Mouse (Mus musculus) kidney, postnatal 14 days (tissue): Measurements from ENCODE around the gene Dolk.
A peak's percentile ranks its signal among the peaks of the same experiment; 100 is the strongest.

Experiments used
- DNase-seq: peaks from one replicate; pipeline ENCODE4 v3.0.0; 2022; ENCODE audit warnings: mixed read lengths

Dolk gene

DNA sequence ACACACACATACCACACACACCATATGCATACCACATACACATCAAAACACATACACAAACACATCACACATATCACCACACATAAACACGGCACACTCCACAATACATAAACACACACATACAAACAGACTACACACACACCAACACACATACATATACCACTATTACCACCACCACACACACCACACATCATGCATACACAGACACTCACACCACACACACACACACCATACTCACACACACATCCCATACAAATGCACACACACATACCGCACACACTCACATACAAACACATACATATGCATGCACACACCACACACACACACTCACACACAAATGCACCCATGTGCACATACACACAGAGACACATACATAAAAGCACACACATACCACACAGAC is 18.7 kb downstream of the Dolk start:
- DNase-seq = no peak

- DNase-seq = peak; percentile 91
Observed at GRCm38 (mm10) chr2:30266392-30266941, 19.7 kb downstream of the Dolk start.

GRCm38 (mm10) chr2:30265767-30266253 is 20.3 kb downstream of the Dolk start, which contains the start of gene Phyhd1:
TSS of gene Phyhd1 (plus strand) at chr2:30266203.
- peak; percentile 93 for DNase-seq

DNA sequence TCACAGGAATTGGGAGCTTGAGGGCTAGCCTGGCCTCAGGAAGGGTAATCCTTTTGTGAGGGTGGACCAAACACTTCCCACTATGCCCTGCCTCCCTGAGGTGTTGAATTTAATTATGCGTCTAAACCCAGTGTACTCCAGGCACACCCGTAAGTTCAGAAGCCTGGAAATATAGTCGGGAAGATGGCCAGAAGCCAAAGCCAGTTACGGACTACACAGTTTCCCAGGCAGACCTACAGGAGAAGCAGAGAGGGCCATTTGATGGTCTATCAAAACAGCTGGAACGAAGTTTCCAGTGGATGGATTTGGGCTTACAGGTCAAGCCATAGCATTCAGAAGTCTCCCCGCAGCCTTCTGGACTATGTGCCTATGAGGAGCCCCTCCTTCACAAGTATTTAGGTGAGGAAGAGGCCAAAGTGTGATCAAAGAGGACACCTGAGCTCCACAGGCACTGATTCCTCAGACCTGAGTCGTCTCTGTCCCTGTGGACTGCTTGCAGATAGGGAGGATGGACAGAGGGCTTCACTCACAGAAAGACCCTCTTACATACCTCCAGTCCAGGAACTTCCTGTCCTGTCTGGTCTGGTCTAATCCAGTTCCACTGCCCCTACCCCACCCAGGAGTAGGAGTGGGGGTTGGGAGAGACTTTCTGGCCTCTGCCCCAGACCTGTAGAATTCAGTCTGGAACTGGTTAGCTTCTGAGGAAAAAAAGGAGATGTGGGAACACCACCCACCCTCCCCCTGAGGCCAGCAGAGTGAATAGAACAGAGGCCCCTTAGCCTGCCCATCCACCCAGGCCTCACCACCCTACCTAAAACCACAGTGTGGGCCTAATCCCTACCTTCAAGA is 21.2 kb downstream of the Dolk start:
- peak; percentile 70 for DNase-seq

DNA sequence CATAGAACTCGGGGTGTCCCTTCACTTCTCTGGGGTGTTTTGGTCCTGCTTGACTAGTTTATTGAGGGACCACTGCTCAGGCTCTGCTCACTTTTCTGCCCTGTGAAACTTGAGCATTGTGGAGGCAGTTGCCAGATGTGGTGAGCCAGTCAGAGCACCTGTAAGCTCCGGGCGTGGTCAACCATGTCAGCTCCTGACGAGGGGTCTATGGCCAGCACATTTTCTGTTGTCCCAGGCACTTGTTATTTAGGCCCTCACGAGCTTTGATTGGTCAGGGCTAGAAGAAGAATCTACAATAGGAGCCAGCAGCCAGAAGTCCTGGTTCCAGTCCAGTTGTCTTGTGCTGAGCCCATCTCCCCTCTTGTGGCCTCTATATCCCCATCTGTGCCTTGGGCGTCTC is 22.3 kb downstream of the Dolk start:
- DNase-seq = no peak

- DNase-seq = peak; percentile 84
Observed at GRCm38 (mm10) chr2:30262840-30263441, 23.2 kb downstream of the Dolk start.

DNA sequence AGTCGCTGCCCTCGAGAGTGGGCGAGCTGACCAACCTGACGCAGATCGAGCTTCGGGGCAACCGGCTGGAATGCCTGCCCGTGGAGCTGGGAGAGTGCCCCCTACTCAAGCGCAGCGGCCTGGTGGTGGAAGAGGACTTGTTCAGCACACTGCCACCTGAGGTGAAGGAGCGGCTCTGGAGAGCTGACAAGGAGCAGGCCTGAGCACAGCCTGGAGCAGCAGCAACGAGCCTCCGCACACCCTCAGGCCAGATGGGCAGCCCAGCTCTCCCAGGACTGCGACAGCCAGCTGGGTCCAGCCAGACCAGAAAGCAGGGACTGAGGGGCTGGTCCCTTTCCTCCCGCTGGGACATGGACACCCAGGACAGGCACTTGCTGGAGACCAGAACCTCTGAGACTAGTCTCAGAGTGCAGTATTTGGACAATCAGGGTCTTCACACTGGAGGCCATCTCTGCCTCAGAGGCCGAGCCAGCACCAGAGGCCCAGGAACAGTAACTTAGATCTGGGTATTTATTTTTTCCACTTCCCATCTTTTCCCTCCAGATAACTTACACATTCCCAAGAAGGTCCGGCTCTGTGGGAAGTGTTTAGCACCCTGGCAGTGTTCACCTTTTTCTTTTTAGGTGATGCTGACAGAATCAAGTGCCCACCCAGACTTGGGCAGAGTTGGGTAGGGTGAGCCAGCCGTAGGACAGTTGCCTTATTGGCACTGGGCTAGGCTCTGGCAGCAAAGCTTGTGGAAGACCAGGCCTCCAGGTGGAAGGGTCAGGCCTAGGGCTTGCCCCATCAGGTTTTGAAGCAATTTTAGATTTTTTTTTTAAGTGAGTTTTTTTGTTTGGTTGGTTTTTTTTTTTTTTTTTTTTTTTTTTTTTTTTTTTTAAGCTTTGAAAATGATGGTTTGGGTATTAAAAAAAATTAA is 24.0 kb downstream of the Dolk start:
- no peak for DNase-seq

GRCm38 (mm10) chr2:30261064-30261736 is 24.9 kb downstream of the Dolk start:
- DNase-seq = no peak

DNA sequence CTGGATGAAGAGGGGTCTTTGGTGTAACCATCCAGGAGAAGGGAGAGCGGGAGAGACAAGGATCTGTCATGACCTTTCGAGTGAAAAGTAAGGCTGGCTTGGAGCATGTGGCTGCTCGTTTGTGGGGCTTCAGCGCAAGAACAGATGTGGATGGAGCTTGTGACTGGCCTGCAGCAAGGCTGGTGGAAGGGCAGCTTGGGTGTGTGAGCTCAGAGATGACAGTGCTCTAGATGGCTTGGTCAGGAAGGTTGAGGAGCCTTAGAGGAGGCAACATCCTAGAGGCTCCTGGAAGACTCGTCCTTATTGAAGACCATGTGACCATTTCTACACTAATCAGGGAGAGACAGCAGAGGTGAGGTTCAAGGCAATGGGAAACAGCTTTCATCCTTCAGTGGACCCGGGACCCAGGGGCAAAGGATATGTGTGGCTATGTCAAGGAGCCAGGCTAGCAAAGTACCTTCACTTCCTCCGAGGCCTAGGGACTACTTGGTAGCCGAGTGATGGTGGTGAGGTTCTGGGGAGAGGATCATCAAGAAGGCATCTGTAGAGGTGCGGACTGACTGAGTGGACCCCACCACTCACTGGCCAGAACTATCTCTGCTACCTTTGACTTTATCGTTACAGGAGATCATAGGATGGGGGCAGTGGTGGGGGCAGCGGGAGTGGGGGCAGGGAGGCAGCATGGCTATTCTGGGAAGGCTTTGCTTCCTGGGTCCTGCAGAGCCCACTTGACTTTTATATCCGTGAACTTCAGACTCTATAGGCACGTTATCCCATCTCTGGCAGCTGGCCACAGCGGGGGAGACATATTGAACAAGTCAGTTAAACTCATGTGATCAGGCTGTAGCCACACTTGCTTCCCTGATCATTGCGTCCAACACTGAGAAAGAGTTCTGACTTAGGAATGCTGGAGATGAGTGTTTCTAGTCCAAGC is 26.7 kb downstream of the Dolk start:
- DNase-seq = no peak

GRCm38 (mm10) chr2:30258600-30258999 is 27.5 kb downstream of the Dolk start:
- peak; percentile 71 for DNase-seq

- no peak for DNase-seq
Observed at GRCm38 (mm10) chr2:30257699-30258460, 28.3 kb downstream of the Dolk start.

DNA sequence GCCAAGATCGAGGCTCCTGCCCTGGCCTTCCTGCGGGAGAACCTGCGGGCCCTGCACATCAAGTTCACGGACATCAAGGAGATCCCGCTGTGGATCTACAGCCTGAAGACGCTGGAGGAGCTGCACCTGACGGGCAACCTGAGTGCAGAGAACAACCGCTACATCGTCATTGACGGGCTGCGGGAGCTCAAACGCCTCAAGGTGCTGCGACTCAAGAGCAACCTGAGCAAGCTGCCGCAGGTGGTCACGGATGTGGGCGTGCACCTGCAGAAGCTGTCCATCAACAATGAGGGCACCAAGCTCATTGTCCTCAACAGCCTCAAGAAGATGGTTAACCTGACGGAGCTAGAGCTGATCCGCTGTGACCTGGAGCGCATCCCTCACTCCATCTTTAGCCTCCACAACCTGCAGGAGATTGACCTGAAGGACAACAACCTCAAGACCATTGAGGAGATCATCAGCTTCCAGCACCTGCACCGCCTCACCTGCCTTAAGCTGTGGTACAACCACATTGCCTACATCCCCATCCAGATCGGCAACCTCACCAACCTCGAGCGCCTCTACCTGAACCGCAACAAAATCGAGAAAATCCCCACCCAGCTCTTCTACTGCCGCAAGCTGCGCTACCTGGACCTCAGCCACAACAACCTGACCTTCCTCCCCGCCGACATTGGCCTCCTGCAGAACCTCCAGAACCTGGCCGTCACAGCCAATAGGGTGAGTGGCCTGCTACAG is 29.4 kb downstream of the Dolk start:
- DNase-seq = no peak

- DNase-seq = no peak
Observed at GRCm38 (mm10) chr2:30255631-30256395, 30.3 kb downstream of the Dolk start.

DNA sequence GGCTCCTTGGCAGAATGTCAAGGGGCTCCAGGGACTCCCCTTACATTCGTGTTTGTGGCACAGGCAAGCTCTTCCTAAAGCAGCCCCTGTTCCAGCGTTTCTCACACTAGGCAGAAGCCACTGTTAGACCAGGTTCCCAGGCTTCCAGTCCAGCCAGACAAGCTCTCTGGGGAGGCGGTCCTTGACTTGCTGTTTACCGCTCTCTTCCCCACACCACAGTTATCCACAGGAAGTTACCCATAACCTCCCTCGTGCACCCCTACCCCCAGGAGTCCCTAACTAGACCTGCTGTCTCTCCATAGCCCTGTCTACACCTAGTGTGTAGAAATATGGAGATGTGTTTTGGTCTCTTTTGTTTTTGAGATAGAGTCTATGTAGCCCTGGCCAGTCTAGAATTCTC is 32.3 kb downstream of the Dolk start:
- no peak for DNase-seq

- no peak for DNase-seq
Observed at GRCm38 (mm10) chr2:30252521-30252920, 33.6 kb downstream of the Dolk start.

DNA sequence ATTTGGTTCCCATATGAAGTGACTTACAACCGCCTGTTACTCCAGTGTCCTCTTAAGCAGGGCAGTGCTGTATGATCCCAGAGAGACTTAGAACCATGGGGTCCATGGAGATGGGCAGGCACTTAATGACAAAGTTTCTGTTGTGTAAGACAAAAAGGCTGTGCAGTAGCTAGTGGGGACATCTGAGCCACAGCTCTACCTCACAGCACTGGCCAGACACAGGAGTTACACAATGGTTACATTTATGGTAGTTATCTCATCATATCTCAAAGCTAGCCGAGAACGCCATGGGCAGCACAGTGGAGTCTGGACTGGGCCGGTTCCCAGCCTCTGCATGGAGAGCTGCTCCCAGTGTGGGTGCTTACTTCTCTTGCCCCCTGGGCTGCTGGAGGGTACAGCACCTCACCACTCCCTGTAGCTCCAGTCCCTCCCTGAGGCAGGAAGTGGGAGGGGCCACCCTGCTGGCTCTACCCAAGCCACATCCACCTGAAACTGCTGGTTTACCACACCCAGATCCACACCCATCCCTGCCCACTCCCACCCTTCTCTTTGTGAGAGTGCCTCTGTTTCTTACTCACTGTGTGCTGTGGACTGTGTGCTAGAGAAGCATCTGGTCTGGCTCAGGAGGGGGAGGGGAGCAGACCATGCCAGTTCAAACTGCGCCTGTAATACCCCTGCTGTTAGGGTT is 34.6 kb downstream of the Dolk start:
- DNase-seq = peak; percentile 54

- no peak for DNase-seq
Observed at GRCm38 (mm10) chr2:30250166-30251128, 35.7 kb downstream of the Dolk start.
